Mouse (Mus musculus): ENCODE results near the gene Lig1.

- TF ChIP-seq CTCF (IDR thresholded peaks at IDR 0.05; ENCODE audit: low read depth, low read length) (no peak), POLR2A (IDR thresholded peaks at IDR 0.05; ENCODE audit: borderline replicate concordance, low read depth, low read length) (no peak)
These were observed 21.7 kb downstream of the Lig1 start for GRCm38 (mm10) chr7:13298821-13299220.

Data from bone marrow macrophage, adult 2 months (primary cell).